ENCODE assay signal across 8 mouse cellular contexts in genomic region chr11:88528522-88529101, GRCm38 (mm10).
A peak's percentile ranks its signal among the peaks of the same experiment; 100 is the strongest.
DNase-seq lines count a peak whose midpoint lies in the region; ATAC-seq and TF ChIP-seq lines count a peak whose summit lies in the region.

No protein-coding gene starts in this region.

- peak; percentile 75 for DNase-seq in brain, embryonic 14.5 days (ENCODE audit: low read depth)
- peak; percentile 62 for DNase-seq in hindbrain, postnatal 0 days (ENCODE audit: low spot score)
- peak; percentile 80 for DNase-seq in lung, postnatal 0 days (ENCODE audit: low spot score)
- DNase-seq in adrenal gland, adult 2 months, result no peak
- DNase-seq in ovary, postnatal 14 days (ENCODE audit: low spot score), result no peak
- DNase-seq in left cerebral cortex, adult 8-10 months (ENCODE audit: low spot score in 2 of 2), result no peak

- H3K9me3 ChIP-seq in forebrain, embryonic 16.5 days (ENCODE audit: control insufficient read depth, low read length), result no peaks in the 10 kb centered on the region
- H3K9me3 ChIP-seq in hindbrain, postnatal 0 days (ENCODE audit: low read length), result no peaks in the 10 kb centered on the region
- no peaks in the 10 kb centered on the region for H3K9me3 ChIP-seq in lung, postnatal 0 days (ENCODE audit: low read length)

- peak; percentile 32; the same call in 1 of the 2 replicates for TF ChIP-seq EP300 in lung, postnatal 0 days (IDR thresholded peaks at IDR 0.05)

- no peak overlapping the region for H3K4me3 ChIP-seq in forebrain, embryonic 16.5 days (replicated peaks; ENCODE audit: low read length)
- no peak overlapping the region for H3K4me3 ChIP-seq in hindbrain, postnatal 0 days (ENCODE audit: low read length)
- no peak overlapping the region for H3K4me3 ChIP-seq in lung, postnatal 0 days (ENCODE audit: low read depth, low read length)

- TF ChIP-seq CTCF in brain, embryonic 14.5 days (IDR thresholded peaks at IDR 0.05; ENCODE audit: borderline replicate concordance, extremely low read depth, insufficient read depth, insufficient read length), result no peak
- TF ChIP-seq CTCF in hindbrain, postnatal 0 days (IDR thresholded peaks at IDR 0.05; ENCODE audit: low read depth), result no peak
- no peak for TF ChIP-seq CTCF in lung, postnatal 0 days (IDR thresholded peaks at IDR 0.05)

- no peak overlapping the region for H3K4me2 ChIP-seq in forebrain, embryonic 16.5 days (ENCODE audit: low read length)
- H3K4me2 ChIP-seq in hindbrain, postnatal 0 days (ENCODE audit: low read depth, low read length), result no peak overlapping the region
- 0 out of 2 replicates have a peak overlapping the region, but pooled peaks have one; percentile 12 for H3K4me2 ChIP-seq in lung, postnatal 0 days (replicated peaks; ENCODE audit: low read depth, low read length)

- H3K9ac ChIP-seq in forebrain, embryonic 16.5 days (replicated peaks; ENCODE audit: low read depth, low read length), result no peak overlapping the region
- H3K9ac ChIP-seq in hindbrain, postnatal 0 days (replicated peaks; ENCODE audit: low read length), result no peak overlapping the region
- H3K9ac ChIP-seq in lung, postnatal 0 days (replicated peaks; ENCODE audit: low read depth), result no peak overlapping the region

- ATAC-seq in forebrain, embryonic 16.5 days, result no peak
- ATAC-seq in hindbrain, postnatal 0 days, result no peak
- ATAC-seq in lung, postnatal 0 days, result peak; percentile 35
- ATAC-seq in frontal cortex, adult (ENCODE audit: low TSS enrichment), result no peak

- no peak for TF ChIP-seq POLR2A in brain, embryonic 14.5 days (IDR thresholded peaks at IDR 0.05; ENCODE audit: borderline replicate concordance, extremely low read depth, insufficient read depth, insufficient read length, poor library complexity, severe bottlenecking)

- H3K27me3 ChIP-seq in forebrain, embryonic 16.5 days (replicated peaks; ENCODE audit: control insufficient read depth, insufficient read depth, low read length), result no peaks in the 10 kb centered on the region
- H3K27me3 ChIP-seq in hindbrain, postnatal 0 days (ENCODE audit: insufficient read depth, low read length), result no peaks in the 10 kb centered on the region
- H3K27me3 ChIP-seq in lung, postnatal 0 days (replicated peaks; ENCODE audit: insufficient read depth, low read length), result no peaks in the 10 kb centered on the region

- H3K4me1 ChIP-seq in forebrain, embryonic 16.5 days (replicated peaks; ENCODE audit: control insufficient read depth, insufficient read depth, low read length), result peaks cover 55% of the 10 kb centered on the region
- peaks cover 53% of the 10 kb centered on the region for H3K4me1 ChIP-seq in hindbrain, postnatal 0 days (ENCODE audit: insufficient read depth, low read length)
- peaks cover 35% of the 10 kb centered on the region for H3K4me1 ChIP-seq in lung, postnatal 0 days (ENCODE audit: insufficient read depth, low read depth, low read length)

- H3K27ac ChIP-seq in forebrain, embryonic 16.5 days (ENCODE audit: low read length), result peak overlapping the region; percentile 9; the same call in 1 of the 2 replicates
- peak overlapping the region; percentile 51 for H3K27ac ChIP-seq in hindbrain, postnatal 0 days
- H3K27ac ChIP-seq in lung, postnatal 0 days (ENCODE audit: low read length), result peak overlapping the region; percentile 44; the same call in 1 of the 2 replicates

- 38% methylated on average over 8 of the region's 8 CpGs for WGBS in forebrain, embryonic 16.5 days
- WGBS in hindbrain, postnatal 0 days, result 24% methylated on average over 8 of the region's 8 CpGs
- 34% methylated on average over 8 of the region's 8 CpGs for WGBS in lung, postnatal 0 days

- H3K36me3 ChIP-seq in forebrain, embryonic 16.5 days (ENCODE audit: control insufficient read depth, insufficient read depth), result no peaks in the 10 kb centered on the region
- H3K36me3 ChIP-seq in hindbrain, postnatal 0 days (ENCODE audit: insufficient read depth, low read length), result no peaks in the 10 kb centered on the region
- no peaks in the 10 kb centered on the region for H3K36me3 ChIP-seq in lung, postnatal 0 days (ENCODE audit: insufficient read depth, low read length)

Comparison
In these comparisons a context has a peak if more than half of its experiments do, and no peak if none do; other contexts are left out.
1. DNase-seq: peak in brain, embryonic 14.5 days (single experiment), hindbrain, postnatal 0 days (single experiment) and lung, postnatal 0 days (single experiment); none in adrenal gland, adult 2 months (single experiment), ovary, postnatal 14 days (single experiment) and left cerebral cortex, adult 8-10 months (0 of 2).
2. Peak in every context shown above with its lines, with median percentiles within 50 percentile points of each other: H3K27ac ChIP-seq.